Mouse (Mus musculus) neutrophil, adult 83 days (primary cell): ENCODE results near the gene Kremen1. TPM values are rescaled to one million over a fixed set of nuclear protein-coding genes. Genes with fewer than 3 reads are reported as not detected.

Experiments used
- total RNA-seq, 2 experiments: library from RNA; stranded (reverse); gene quantifications; one replicate each; pipeline ENCODE4 v1.2.4; 2023

The Kremen1 gene
- total RNA-seq = 1 to 10 TPM; 5.2 to 6.7 TPM

DNA sequence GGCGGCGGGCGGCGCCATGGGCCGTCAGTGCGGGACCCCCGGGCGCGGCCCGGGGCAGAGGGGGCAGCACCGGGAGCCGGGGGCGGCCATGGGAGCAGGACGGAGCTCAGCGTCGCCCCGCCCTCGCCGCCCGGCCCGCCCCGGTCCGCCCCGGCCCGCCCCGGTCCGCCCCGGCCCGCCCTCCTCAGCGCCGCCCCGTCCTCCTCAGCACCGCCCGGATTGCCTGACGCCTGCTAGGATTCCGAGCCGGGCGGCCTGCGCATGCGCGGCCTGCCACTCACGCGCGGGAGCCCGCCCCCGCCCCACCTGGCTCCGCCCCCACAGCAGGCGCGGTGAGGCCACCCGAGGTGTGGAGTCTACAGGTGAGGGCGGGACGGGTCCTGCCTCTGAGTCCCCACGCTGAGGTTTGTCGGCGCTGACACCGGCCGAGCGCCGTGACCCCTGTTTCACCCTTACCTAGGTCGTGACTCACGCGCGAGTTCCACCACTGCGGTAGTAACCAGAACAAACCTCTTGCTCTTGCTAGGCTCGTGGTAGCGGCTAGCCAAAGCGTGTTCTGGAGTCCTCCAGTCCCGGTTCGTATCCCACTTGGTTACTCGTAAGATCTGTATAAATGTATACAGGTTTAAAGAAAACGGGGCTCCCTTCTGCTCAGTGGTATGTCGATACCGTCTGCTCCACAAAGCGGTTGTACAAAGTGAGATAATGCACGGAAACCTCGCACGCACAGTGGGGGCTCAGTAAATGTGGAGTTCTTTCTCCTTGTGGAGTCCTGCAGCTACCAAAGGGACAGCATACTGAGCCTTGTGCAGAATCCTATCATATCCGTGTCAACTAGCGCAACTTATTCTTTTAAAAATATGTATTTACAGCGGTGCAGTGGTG lies at the start of gene Kremen1:
TSS of gene Kremen1 (minus strand) at position 51 of the 885 bp plus-strand sequence.

DNA sequence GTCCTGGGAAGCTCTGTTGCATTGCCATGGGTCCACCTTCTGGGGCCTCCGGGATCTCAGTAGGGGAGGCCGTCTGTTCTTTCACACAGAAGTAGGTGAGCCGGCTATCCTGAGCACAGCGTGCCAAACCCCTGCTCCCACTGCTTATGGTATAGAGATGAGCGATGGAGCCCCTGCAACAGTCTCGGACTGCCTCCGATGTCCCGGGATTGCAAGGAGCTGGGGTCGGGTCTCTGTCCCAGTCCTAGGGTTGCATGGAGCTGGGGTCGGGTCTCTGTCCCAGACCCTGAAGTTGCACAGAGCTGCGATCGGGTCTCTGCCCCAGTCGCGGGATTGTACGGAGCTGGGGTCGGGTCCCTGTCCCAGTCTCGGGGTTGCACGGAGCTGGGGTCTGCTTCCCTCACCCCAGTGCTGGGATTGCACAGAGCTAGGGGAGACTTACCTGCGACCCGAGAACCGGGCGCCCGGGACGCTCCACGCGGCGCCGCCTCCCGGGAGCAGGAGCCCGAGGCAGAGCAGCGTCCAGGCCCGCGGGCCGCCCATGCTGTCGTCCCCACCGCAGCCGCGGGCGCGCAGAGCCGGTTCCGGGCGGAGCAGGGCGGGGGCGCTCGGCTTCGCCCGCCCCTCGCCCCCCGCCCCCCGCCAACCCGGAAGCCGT lies 109.5 kb downstream of the Kremen1 start, which contains the start of gene Emid1:
TSS of gene Emid1 (minus strand) at position 578 of the 658 bp plus-strand sequence.

Other genes with a start within 250 kb of the Kremen1 start
- under 1 TPM; 0.51 to 0.81 TPM for gene Rasl10a, start 203.4 kb downstream of the Kremen1 start, total RNA-seq
- gene Gas2l1, start 196.2 kb downstream of the Kremen1 start, total RNA-seq = 1 to 10 TPM; 3.4 to 3.8 TPM
- 1 to 10 TPM; 7.1 to 7.8 TPM for gene Rhbdd3, start 162.6 kb downstream of the Kremen1 start, total RNA-seq
- gene Ewsr1, start 162.3 kb downstream of the Kremen1 start, total RNA-seq = 100 to 1,000 TPM; 312 to 319 TPM
- 1 to 10 TPM; 1.2 to 2.1 TPM for gene Emid1, start 109.3 kb downstream of the Kremen1 start, total RNA-seq
- 1 to 10 TPM; 1.1 TPM for gene Znrf3, start 183.3 kb upstream of the Kremen1 start, total RNA-seq